Mouse (Mus musculus) left cerebral cortex, adult 2 months (tissue): ENCODE data around the gene Nkx2-3. TPM values are rescaled to one million over a fixed set of nuclear protein-coding genes. Genes with fewer than 3 reads are reported as not detected.

Experiments
- DNase-seq, 2 experiments: peaks; one replicate each; pipeline ENCODE4 v3.0.0; 2021 to 2022; ENCODE audit warnings: low spot score in 2 of 2, mixed read lengths in 1 of 2; ENCODE audit errors: extremely low spot score in 1 of 2
- H3K27ac ChIP-seq: fragments of 200-600 bp; 2 replicates; pipeline ENCODE4 v1.8.1; 2022
- H3K4me3 ChIP-seq: fragments of 200-600 bp; 2 replicates; pipeline ENCODE4 v1.8.1; 2022
- CTCF ChIP-seq: fragments of 200-600 bp; IDR thresholded peaks from 2 replicates; pipeline ENCODE4 v1.8.1; 2022; ENCODE audit warnings: antibody characterized with exemption, mild to moderate bottlenecking, moderate library complexity
- intact Hi-C: fragments of 180-260 bp; cut with DNase I; formaldehyde crosslinking; loops from one replicate; pipeline ENCODE4 v1.15.1; 2025
- total RNA-seq, 2 experiments: library from RNA; stranded (reverse); gene quantifications; 2 replicates each; pipeline ENCODE4 v1.2.3; 2021

Nkx2-3 gene
- total RNA-seq, 2 experiments from 2014 or later = not detected

GRCm38 (mm10) chr19:43606552-43607530 lies 5.3 kb upstream of the Nkx2-3 start:
- no peak overlapping the region for H3K4me3 ChIP-seq
- no peak for TF ChIP-seq CTCF
- DNase-seq = no peak
- H3K27ac ChIP-seq = no peak overlapping the region
- intact Hi-C loops = loop anchor here (5.0 kb wide), 3 partner anchors 220 to 1630 kb away; partner anchors contain the start of genes Hpse2, Lbx1 and Tlx1

- H3K4me3 ChIP-seq = no peak overlapping the region
- no peak overlapping the region for H3K27ac ChIP-seq
- no peak for TF ChIP-seq CTCF
- intact Hi-C loops = loop anchor here (5.0 kb wide), 3 partner anchors 221 to 1629 kb away; partner anchors contain the start of genes Hpse2, Lbx1 and Tlx1
- DNase-seq = no peak
Observed at GRCm38 (mm10) chr19:43607842-43608680, 4.1 kb upstream of the Nkx2-3 start.

GRCm38 (mm10) chr19:43608711-43609457 lies 3.2 kb upstream of the Nkx2-3 start:
- TF ChIP-seq CTCF = no peak
- no peak for DNase-seq
- Histone ChIP-seq H3K27ac (no peak overlapping the region), H3K4me3 (no peak overlapping the region)
- intact Hi-C loops = loop anchor here (5.0 kb wide), 3 partner anchors 222 to 1628 kb away; partner anchors contain the start of genes Hpse2, Lbx1 and Tlx1

GRCm38 (mm10) chr19:43609458-43610330 lies 2.4 kb upstream of the Nkx2-3 start:
- DNase-seq = no peak
- no peak overlapping the region for H3K4me3 ChIP-seq
- intact Hi-C loops = loop anchor here (5.0 kb wide), 4 partner anchors 222 to 1628 kb away; partner anchors contain the start of genes Hpse2, Lbx1, Pax2 and Tlx1
- TF ChIP-seq CTCF = no peak
- no peak overlapping the region for H3K27ac ChIP-seq

- Histone ChIP-seq H3K27ac (no peak overlapping the region), H3K4me3 (no peak overlapping the region)
- no peak for TF ChIP-seq CTCF
- no peak for DNase-seq
- intact Hi-C loops = loop anchor here (5.0 kb wide), 1 partner anchor 1147 kb away; the partner anchor contains the start of gene Pax2
Observed at GRCm38 (mm10) chr19:43610341-43610848, 1.7 kb upstream of the Nkx2-3 start.

- DNase-seq = no peak
- Histone ChIP-seq H3K27ac (no peak overlapping the region), H3K4me3 (no peak overlapping the region)
- no peak for TF ChIP-seq CTCF
- intact Hi-C loops = loop anchor here (5.0 kb wide), 1 partner anchor 1146 kb away; the partner anchor contains the start of gene Pax2
Observed at GRCm38 (mm10) chr19:43611110-43611509, 1.0 kb upstream of the Nkx2-3 start.

GRCm38 (mm10) chr19:43611561-43611960 lies 564 bp upstream of the Nkx2-3 start:
- no peak for DNase-seq
- intact Hi-C loops = loop anchor here (5.0 kb wide), 1 partner anchor 1146 kb away; the partner anchor contains the start of gene Pax2
- TF ChIP-seq CTCF = no peak
- no peak overlapping the region for H3K27ac ChIP-seq
- no peak overlapping the region for H3K4me3 ChIP-seq

- intact Hi-C loops = loop anchor here (5.0 kb wide), 1 partner anchor 1145 kb away; the partner anchor contains the start of gene Pax2
- Histone ChIP-seq H3K4me3 (no peak overlapping the region), H3K27ac (no peak overlapping the region)
- TF ChIP-seq CTCF = no peak
- no peak for DNase-seq
Observed at GRCm38 (mm10) chr19:43612501-43612971, 411 bp downstream of the Nkx2-3 start.

- intact Hi-C loops = loop anchor here (5.0 kb wide), 1 partner anchor 1144 kb away; the partner anchor contains the start of gene Pax2
Observed at GRCm38 (mm10) chr19:43613293-43614130, 1.4 kb downstream of the Nkx2-3 start.

More at GRCm38 (mm10) chr19:43613293-43614130, 1.4 kb downstream of the Nkx2-3 start:
- no peak for DNase-seq
- no peak for TF ChIP-seq CTCF
- Histone ChIP-seq H3K4me3 (no peak overlapping the region), H3K27ac (no peak overlapping the region)
